Mouse (Mus musculus) hematopoietic stem cell, adult 5-6 weeks (primary cell): ENCODE measurements around the gene Gm49339. TPM values are rescaled to one million over a fixed set of nuclear protein-coding genes. Genes with fewer than 3 reads are reported as not detected.
"Not testable (repeated sequence)": the region's sequence is repeated elsewhere in the genome, so short reads cannot be mapped to it uniquely, and the experiment has no call there.

Experiments
- ATAC-seq, 2 experiments: fragments of 125-278 bp in 1 of 2; replicated peaks in 1 of 2; 2 replicates each; pipeline ENCODE4 v1.8.0; 2016 to 2017; ENCODE audit warnings: inconsistent platforms in 2 of 2, mild to moderate bottlenecking in 2 of 2, moderate number of reproducible peaks in 2 of 2, low read depth in 1 of 2, moderate TSS enrichment in 1 of 2; ENCODE audit not compliant: low FRiP score in 2 of 2, poor library complexity in 2 of 2, severe bottlenecking in 2 of 2, insufficient read depth in 1 of 2, low TSS enrichment in 1 of 2
- total RNA-seq: library from RNA; stranded (forward); fragments of 172-1452, 232-1000 nt; gene quantifications from 2 replicates; pipeline ENCODE4 v1.2.3, GENCODE M21; 2017

The Gm49339 gene
- not detected in 2 replicates for total RNA-seq

DNA sequence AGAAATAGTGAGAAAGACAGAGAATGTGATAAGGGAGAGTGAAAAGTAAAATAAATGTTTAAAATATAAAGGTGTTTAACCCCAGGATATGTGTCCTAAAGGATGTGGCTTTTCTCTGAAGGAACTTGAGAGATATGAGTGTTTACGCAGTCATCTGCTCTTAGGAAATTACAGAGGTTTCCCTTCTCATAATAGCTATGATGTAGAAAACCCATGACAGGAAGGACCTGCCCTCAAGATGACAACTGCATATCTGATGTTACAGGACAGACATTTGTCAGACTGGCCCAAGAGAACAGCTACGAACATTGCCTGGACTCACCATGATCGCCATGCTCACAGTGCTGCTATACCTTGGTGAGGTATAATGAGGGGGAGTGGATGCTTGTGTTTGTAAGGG is at the start of gene Gm49339, which contains the start of gene Lilr4b:
Gm49339 (plus strand) TSS at position 216 of the 400 bp plus-strand sequence.
Lilr4b (plus strand) TSS at position 236 of the 400 bp plus-strand sequence.
- peak; percentile 80 to 95 for ATAC-seq

DNA sequence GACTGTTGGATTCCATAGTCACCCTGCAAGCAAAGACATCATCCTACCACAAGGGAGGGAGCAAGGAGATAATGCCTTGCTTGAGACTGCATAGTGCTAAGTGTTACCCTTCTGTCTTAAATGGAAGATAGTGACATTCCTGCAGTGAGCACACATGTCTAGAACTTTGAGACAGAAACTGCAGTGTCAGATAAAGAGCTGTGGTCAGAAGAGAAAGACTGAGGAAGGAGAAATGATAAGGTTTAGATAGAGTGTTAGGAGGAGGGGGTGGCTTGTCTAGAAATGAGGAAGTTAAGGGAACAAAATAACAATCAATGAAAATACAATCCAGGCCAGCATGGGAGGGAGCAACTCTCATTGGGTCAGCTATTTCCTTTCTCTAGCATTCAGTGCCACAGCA is 47.5 kb upstream of the Gm49339 start:
- ATAC-seq, result peak; percentile 81 to 85

DNA sequence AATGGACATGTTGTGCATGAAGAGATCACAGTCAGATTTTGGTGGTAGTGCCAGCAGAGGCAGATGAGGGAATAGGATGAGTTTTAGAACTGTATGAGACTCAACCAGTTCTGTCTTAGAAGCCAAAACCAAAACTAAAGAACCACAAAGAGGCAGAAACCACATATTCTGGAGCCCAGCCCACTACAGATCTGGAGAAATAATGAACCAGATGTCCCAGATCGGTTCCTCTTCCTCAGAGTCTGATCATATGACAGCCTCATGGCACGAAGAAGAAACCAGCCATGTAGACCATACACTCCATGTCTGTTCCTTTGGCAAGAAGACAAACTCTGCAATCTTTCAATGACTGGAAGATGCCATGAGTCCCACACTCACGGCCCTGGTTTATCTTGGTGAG is 44.7 kb upstream of the Gm49339 start:
- ATAC-seq, result peak; percentile 73 to 82

DNA sequence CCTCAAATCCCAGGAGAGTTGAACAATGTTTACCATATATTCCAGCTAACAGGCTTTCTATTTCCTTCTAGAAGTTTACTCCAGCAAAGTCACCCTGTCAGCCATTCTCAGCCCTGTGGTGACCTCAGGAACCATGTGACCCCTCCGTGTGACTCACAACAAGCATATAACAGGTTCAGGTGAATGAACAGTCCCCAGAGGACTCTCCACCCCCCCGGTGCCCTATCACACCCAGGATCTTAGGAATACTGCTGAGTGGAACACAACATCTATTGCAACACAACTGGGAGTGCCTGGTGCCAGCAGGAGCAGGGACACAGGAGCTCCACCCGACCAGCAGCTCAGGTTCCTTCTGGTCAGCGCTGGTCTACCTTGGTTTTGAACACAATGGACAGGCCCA is 28.8 kb upstream of the Gm49339 start:
- no peak for ATAC-seq

DNA sequence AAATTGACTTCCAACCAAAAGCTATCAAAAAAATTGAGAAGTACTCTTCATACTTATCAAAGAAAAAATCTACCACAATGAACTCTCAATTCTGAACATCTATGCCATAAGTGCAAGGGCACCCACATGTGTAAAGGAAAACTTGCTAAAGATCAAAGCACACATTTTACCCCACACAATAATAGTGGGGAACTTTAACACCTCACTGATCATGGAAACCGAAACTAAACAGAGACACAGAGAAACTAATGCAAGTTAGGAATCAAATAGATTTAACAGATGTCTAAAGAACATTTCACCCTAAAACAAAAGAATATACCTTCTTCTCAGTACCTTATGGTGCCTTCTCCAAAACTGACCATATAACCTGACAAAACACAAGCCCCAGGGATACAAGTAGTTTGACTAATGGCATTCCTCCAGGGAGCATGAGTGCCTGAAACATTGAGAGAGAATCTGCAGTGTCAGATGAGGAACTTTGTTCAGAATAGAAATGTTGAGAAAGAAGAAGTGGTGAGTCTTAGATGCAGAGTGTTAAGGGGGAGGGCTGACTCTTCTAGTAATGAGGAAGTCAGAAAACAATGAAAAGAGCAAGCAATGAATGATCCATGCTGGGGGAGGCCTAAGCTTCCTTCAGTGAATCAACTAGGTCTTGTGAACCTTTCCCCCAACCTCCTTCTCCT is 26.7 kb upstream of the Gm49339 start:
- ATAC-seq, result peak; percentile 91 to 96

DNA sequence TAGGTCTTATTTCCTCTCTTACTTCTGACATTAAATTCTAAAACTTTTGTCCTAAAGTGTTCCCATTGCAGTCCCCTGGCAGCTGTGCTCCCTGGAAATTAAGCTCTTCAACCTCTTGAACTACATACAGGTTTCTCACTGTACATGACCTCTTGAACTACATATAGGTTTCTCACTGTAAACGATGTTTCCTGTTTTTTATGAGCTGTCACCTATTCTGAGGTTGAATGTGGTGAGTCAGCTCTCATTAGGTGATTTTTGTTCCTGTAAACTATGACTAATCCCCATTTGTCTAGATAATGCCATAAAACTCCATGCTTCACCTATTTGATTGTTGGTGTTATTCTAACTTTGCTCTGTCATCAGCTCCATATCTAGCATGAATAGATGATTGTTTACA is 26.0 kb upstream of the Gm49339 start:
- peak; percentile 43 to 49; a peak in 2 of 4 replicates for ATAC-seq

DNA sequence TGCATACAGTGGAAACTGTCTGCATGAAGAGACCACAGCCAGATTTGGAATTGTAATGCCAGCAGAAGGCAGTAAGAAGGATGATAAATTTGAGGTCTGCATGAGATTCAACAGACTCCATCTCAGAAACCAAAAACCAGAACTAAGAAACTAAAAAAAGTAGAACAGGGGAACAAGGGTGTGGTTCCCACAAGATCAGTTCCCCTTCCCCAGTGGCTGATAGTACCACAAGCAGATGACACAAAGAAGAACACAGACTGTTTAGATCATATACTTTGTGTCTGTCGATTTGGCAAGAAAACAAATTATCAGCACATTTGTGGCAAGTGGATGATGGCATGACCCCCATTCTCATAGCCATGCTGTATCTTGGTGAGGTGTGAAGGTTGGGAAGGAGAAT is 24.6 kb upstream of the Gm49339 start:
- peak; percentile 35 to 50; a peak in 3 of 4 replicates for ATAC-seq

DNA sequence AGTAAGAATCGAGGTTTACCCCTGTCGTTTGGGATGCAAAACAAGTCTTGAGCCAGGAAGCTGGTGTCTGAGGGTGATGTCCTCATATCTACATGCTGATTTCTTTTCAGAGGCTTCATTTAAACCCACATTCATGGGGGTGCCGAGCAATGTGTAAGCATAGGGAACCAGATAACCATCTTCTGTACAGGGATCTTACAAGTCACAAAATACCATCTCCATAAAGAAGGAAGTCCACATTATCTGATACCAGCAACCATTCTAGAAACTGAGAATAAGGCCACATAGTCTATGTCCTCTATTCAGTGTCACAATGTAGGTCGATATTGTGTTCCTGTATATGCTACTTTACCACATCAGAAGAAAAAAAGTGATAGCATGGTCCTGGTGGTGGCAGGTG is 24.0 kb upstream of the Gm49339 start:
- no peak for ATAC-seq

DNA sequence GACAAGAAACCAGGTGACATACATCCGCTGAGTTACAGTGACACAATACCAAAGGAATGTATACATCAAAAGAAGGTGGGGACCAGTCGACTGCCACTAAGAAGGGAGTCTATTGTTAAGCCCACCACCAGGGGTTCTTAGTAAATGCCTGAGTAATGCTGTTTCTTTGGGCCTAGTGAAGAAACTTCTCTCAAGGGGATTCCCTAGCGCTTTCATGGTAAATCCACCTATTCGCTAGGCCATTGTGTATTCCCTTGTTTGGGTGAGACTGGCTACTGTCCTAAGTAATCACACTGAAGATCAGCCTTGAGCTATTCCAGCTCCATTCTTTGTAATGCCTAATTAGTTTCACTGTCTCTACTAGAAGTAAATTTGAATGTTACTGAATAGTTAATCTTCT is 16.6 kb upstream of the Gm49339 start:
- ATAC-seq, result not testable (repeated sequence)

DNA sequence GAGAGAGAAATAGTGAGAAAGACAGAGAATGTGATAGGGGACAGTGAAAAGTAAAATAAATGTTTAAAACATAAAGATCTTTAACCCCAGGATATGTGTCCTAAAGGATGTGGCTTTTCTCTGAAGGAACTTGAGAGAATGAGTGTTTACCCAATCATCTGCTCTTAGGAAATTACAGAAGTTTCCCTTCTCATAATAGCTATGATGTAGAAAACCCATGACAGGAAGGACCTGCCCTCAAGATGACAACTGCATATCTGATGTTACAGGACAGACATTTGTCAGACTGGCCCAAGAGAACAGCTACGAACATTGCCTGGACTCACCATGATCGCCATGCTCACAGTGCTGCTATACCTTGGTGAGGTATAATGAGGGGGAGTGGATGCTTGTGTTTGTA is 10.3 kb downstream of the Gm49339 start, which contains the start of gene Lilrb4a:
Lilrb4a (plus strand) TSS at position 266 of the 400 bp plus-strand sequence.
- ATAC-seq, result peak; percentile 86 to 88

DNA sequence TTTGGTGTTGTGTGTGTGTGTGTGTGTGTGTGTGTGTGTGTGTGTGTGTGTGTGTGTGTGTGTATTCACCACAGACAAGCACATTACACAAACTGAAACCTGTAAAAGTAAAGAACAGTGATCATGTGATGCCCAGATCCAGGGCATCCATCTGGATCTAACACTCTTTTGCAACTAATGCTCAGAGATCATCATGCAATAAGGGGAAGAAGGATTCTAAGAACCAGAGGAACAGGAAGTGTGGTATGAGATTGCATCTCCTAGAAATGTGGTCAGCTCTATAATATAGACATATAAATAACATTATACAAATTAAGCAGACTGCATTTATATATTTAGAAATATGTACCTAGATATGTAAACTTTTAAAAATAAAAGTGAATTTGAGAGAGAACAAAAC is 39.6 kb downstream of the Gm49339 start:
- ATAC-seq, result peak; percentile 72 to 75; a peak in 3 of 4 replicates

DNA sequence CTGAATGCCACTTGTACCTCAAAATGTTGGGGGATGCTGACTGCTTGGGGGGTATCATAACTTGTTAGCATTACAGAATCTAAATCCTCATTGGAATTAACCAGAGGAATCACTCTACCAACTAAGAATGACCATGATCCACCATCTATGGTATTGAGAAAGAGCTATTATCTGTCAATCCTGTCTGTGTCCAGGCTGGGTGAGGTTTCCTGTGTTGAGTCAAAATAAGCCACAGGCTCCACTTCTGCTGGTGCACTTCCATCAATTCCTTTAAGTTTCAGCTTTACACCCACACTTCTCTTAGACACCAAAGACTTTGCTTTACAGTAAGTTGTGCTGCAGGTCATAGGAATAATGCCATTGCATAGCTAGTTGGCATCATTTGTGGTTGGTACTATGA is 41.0 kb downstream of the Gm49339 start:
- peak in 1 of 2 experiments; percentile 51; a peak in 2 of 4 replicates for ATAC-seq

DNA sequence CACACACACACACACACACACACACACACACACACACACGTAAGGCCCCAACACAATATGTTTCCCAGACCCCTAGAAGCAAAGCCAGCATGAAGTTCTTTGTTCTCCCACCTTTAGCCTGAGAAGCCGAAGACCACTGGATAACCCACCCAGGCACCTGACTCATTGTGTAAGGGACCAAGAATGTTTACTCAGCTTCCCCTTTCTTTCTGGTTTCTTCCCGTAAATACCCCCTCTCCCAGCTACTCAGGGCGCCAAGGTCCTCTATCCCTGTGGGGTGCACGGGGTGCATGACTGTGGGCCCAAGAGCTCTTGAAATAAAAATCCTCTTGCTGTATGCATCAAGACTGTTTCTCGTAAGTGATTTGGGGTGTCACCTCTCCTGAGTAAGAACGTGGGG is 45.7 kb downstream of the Gm49339 start:
- peak; percentile 54 to 57; a peak in 3 of 4 replicates for ATAC-seq

DNA sequence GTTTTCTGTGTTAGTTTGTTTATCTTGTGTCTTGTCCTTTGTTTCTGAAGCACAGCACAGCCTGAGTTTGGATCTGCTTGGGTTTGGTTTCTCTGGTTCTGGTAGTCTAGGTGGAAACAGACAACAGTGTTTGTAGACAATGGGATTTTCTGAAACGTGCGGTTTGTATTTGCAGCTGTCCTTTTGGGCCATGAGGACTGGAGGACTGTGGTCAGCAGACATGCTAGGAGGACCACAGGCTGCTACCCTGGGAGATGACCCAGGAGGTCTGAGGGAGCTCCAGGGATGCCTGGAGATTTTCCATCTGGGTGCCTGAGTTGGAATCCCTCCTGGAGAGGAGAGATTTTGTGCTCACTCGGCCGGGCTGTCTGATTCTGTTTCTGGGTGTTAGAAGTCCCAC is 46.2 kb downstream of the Gm49339 start:
- ATAC-seq, result no peak

DNA sequence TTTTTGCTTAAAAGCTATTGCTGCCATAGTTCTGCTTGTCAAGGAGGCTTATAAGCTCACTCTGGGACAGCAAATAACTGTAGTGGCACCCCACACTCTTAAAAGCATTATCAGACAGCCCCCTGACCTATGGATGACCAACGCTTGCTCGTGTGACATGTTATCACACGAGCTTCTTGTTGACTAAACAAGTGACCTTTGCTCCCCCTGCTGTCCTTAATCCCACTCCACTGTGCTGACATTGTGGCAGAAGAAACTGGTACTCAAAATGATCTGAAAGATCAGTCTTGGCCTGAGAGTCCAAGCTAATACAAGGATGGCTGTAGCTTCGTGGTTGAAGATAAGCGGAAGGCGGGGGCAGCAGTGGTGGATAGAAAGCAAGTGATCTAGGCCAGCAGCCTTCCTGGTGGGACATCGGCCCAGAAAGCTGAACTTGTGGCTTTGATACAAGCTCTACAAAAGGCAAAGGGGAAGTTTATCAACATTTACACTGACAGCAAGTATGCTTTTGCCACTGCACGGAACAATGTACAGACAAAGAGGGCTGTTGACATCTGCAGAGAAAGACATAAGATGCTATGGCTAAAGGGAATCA is 48.5 kb downstream of the Gm49339 start:
- peak; percentile 63 to 64 for ATAC-seq

DNA sequence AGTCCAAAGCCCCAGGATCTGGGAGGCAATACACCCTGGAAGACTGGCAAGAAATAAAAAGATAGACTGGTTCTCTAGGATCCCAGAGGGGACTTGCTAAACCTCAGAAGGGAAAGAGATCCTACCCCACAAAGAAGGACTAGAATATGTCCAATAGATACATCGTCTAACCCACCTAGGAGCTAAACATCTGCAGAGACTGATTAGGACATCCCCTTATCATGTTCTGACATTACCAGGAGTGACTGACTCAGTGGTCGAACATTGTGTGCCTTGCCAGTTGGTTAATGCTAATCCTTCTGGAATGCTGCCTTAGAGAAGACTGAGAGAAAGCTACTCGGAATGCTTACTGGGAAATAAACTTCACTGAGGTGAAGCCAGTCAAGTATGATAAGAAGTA is 49.1 kb downstream of the Gm49339 start:
- ATAC-seq, result 0 out of 4 replicates have a peak, but pooled peaks of 1 of the 2 experiments have one; percentile 27

DNA sequence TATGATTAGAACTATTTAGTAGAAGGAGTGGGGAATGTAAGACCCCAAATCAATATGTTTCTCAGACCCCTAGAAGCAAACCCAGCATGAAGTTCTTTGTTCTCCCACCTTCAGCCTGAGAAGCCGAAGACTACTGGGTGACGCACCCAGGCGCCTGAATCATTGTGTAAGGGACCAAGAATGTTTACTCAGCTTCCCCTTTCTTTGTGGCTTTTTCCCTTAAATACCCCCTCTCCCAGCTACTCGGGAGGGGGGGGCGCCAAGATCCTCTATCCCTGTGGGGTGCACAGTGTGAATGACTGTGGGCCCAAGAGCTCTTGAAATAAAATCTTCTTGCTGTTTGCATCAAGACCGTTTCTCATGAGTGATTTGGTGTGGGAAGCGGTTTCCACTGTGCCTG is 50.4 kb downstream of the Gm49339 start:
- peak; percentile 37 to 56; a peak in 3 of 4 replicates for ATAC-seq
